Mouse (Mus musculus): ENCODE measurements around the gene Fgf5. TPM values are rescaled to one million over a fixed set of nuclear protein-coding genes. Genes with fewer than 3 reads are reported as not detected.

Fgf5 gene
- polyA plus RNA-seq, 1 experiment: not detected

- Histone ChIP-seq H3K36me3 (ENCODE audit: control insufficient read depth, insufficient read depth, low read length) (no peaks in the 10 kb centered on the region), H3K27ac (ENCODE audit: insufficient read depth, low read length) (no peak overlapping the region), H3K27me3 (ENCODE audit: control insufficient read depth, insufficient read depth, low read length) (no peaks in the 10 kb centered on the region), H3K4me3 (ENCODE audit: extremely low read depth, insufficient read depth, insufficient read length) (no peak overlapping the region), H3K4me1 (ENCODE audit: control insufficient read depth, insufficient read depth, insufficient read length) (no peaks in the 10 kb centered on the region)
- TF ChIP-seq CTCF (IDR thresholded peaks at IDR 0.05; ENCODE audit: extremely low read depth, insufficient read depth, insufficient read length, insufficient replicate concordance) (no peak), POLR2A (IDR thresholded peaks at IDR 0.05; ENCODE audit: low read depth, low read length) (no peak)
- no peak for DNase-seq (ENCODE audit: low read depth in 1 of 2, low spot score in 2 of 2)
- WGBS: 79% methylated on average over 21 of the region's 21 CpGs
Observed at GRCm38 (mm10) chr5:98275318-98275818, 21.4 kb downstream of the Fgf5 start.

DNA sequence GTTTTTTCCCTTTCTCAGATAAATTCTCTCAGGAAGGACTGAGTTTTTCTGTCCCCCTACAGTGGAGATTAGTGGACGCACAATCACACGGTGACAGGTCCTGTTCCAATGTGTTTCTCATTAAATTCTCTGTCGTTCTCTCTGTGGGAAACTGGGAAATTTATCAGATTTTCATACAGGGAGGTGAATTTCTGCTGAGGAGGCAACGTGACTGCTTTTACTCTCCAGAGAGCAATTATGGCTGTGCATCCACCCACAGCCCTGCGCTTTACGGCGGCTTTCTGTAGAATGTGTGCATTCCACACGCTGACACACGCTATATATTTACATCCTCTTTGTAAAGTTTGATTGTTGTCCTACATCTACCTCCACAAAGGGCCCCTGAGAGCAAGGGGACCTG is 28.0 kb downstream of the Fgf5 start:
- Histone ChIP-seq H3K27me3 (ENCODE audit: control insufficient read depth, insufficient read depth, low read length) (no peaks in the 10 kb centered on the region), H3K36me3 (ENCODE audit: control insufficient read depth, insufficient read depth, low read length) (no peaks in the 10 kb centered on the region), H3K4me3 (ENCODE audit: extremely low read depth, insufficient read depth, insufficient read length) (no peak overlapping the region), H3K4me1 (ENCODE audit: control insufficient read depth, insufficient read depth, insufficient read length) (no peaks in the 10 kb centered on the region), H3K27ac (ENCODE audit: insufficient read depth, low read length) (no peak overlapping the region)
- DNase-seq (ENCODE audit: low read depth in 1 of 2, low spot score in 2 of 2): no peak
- TF ChIP-seq POLR2A (IDR thresholded peaks at IDR 0.05; ENCODE audit: low read depth, low read length): no peak
- TF ChIP-seq CTCF (IDR thresholded peaks at IDR 0.05; ENCODE audit: extremely low read depth, insufficient read depth, insufficient read length, insufficient replicate concordance): no peak
- WGBS: 84% methylated on average over 9 of the region's 9 CpGs

DNA sequence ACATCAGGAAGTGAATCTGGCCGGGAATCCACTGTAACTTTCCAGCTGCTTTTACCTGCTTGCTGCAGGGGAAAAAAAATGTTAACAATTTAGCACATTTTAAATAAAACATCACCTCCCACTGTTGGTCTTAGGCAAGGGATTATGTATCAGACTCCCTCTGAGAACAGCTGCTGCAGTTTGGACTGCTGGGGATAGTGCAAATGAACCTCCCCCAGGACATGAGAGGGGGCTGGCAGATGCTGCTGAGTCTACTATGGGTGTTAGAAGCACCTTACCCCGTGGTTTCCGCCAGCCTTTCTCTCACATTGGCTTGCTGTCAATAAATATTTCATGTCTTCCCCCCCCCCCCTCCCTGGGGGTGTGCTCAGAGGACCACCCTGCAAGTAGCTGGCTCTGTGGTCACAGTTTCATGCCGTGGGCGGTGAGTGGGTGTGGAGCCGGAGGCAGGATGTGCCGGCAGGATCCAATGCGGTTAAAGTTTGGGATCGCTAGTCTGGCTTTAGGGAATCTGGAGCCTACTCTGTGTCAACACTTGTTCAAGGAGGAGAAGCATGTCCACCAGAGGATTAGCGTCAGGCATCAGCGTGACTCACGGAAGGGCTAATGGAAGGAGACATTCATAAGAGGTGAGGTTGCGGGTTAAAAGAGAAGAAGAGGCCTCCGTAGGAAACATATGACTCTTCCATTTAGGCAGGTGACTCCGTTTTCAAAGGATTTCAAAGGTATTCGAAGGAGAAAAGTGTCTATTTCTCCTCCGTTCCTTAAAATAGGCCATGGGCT is 29.9 kb downstream of the Fgf5 start:
- no peak overlapping the region for H3K27ac ChIP-seq (ENCODE audit: insufficient read depth, low read length)
- no peaks in the 10 kb centered on the region for H3K36me3 ChIP-seq (ENCODE audit: control insufficient read depth, insufficient read depth, low read length)
- DNase-seq (ENCODE audit: low read depth in 1 of 2, low spot score in 2 of 2): no peak
- H3K4me3 ChIP-seq (ENCODE audit: extremely low read depth, insufficient read depth, insufficient read length): no peak overlapping the region
- TF ChIP-seq CTCF (IDR thresholded peaks at IDR 0.05; ENCODE audit: extremely low read depth, insufficient read depth, insufficient read length, insufficient replicate concordance) (no peak), POLR2A (IDR thresholded peaks at IDR 0.05; ENCODE audit: low read depth, low read length) (no peak)
- no peaks in the 10 kb centered on the region for H3K4me1 ChIP-seq (ENCODE audit: control insufficient read depth, insufficient read depth, insufficient read length)
- WGBS: 53% methylated on average over 17 of the region's 17 CpGs
- no peaks in the 10 kb centered on the region for H3K27me3 ChIP-seq (ENCODE audit: control insufficient read depth, insufficient read depth, low read length)

- 87% methylated on average over 8 of the region's 8 CpGs for WGBS
- Histone ChIP-seq H3K36me3 (ENCODE audit: control insufficient read depth, insufficient read depth, low read length) (no peaks in the 10 kb centered on the region), H3K4me3 (ENCODE audit: extremely low read depth, insufficient read depth, insufficient read length) (no peak overlapping the region), H3K27me3 (ENCODE audit: control insufficient read depth, insufficient read depth, low read length) (no peaks in the 10 kb centered on the region), H3K4me1 (ENCODE audit: control insufficient read depth, insufficient read depth, insufficient read length) (no peaks in the 10 kb centered on the region), H3K27ac (ENCODE audit: insufficient read depth, low read length) (no peak overlapping the region)
- TF ChIP-seq POLR2A (IDR thresholded peaks at IDR 0.05; ENCODE audit: low read depth, low read length) (no peak), CTCF (IDR thresholded peaks at IDR 0.05; ENCODE audit: extremely low read depth, insufficient read depth, insufficient read length, insufficient replicate concordance) (no peak)
- no peak for DNase-seq (ENCODE audit: low read depth in 1 of 2, low spot score in 2 of 2)
Observed at GRCm38 (mm10) chr5:98290642-98291041, 36.7 kb downstream of the Fgf5 start.

GRCm38 (mm10) chr5:98292388-98293048 is 38.5 kb downstream of the Fgf5 start:
- no peaks in the 10 kb centered on the region for H3K36me3 ChIP-seq (ENCODE audit: control insufficient read depth, insufficient read depth, low read length)
- DNase-seq (ENCODE audit: low read depth in 1 of 2, low spot score in 2 of 2): no peak
- TF ChIP-seq POLR2A (IDR thresholded peaks at IDR 0.05; ENCODE audit: low read depth, low read length) (no peak), CTCF (IDR thresholded peaks at IDR 0.05; ENCODE audit: extremely low read depth, insufficient read depth, insufficient read length, insufficient replicate concordance) (no peak)
- 8% methylated on average over 19 of the region's 19 CpGs for WGBS
- no peaks in the 10 kb centered on the region for H3K4me1 ChIP-seq (ENCODE audit: control insufficient read depth, insufficient read depth, insufficient read length)
- H3K27ac ChIP-seq (ENCODE audit: insufficient read depth, low read length): no peak overlapping the region
- no peak overlapping the region for H3K4me3 ChIP-seq (ENCODE audit: extremely low read depth, insufficient read depth, insufficient read length)
- H3K27me3 ChIP-seq (ENCODE audit: control insufficient read depth, insufficient read depth, low read length): no peaks in the 10 kb centered on the region

GRCm38 (mm10) chr5:98293049-98293715 is 39.2 kb downstream of the Fgf5 start:
- H3K4me1 ChIP-seq (ENCODE audit: control insufficient read depth, insufficient read depth, insufficient read length): no peaks in the 10 kb centered on the region
- 11% methylated on average over 12 of the region's 12 CpGs for WGBS
- no peaks in the 10 kb centered on the region for H3K27me3 ChIP-seq (ENCODE audit: control insufficient read depth, insufficient read depth, low read length)
- no peak overlapping the region for H3K4me3 ChIP-seq (ENCODE audit: extremely low read depth, insufficient read depth, insufficient read length)
- no peak overlapping the region for H3K27ac ChIP-seq (ENCODE audit: insufficient read depth, low read length)
- TF ChIP-seq POLR2A (IDR thresholded peaks at IDR 0.05; ENCODE audit: low read depth, low read length) (no peak), CTCF (IDR thresholded peaks at IDR 0.05; ENCODE audit: extremely low read depth, insufficient read depth, insufficient read length, insufficient replicate concordance) (no peak)
- no peak for DNase-seq (ENCODE audit: low read depth in 1 of 2, low spot score in 2 of 2)
- no peaks in the 10 kb centered on the region for H3K36me3 ChIP-seq (ENCODE audit: control insufficient read depth, insufficient read depth, low read length)
